Mouse (Mus musculus): ENCODE results near the gene Kcnt2.

Kcnt2 gene

DNA sequence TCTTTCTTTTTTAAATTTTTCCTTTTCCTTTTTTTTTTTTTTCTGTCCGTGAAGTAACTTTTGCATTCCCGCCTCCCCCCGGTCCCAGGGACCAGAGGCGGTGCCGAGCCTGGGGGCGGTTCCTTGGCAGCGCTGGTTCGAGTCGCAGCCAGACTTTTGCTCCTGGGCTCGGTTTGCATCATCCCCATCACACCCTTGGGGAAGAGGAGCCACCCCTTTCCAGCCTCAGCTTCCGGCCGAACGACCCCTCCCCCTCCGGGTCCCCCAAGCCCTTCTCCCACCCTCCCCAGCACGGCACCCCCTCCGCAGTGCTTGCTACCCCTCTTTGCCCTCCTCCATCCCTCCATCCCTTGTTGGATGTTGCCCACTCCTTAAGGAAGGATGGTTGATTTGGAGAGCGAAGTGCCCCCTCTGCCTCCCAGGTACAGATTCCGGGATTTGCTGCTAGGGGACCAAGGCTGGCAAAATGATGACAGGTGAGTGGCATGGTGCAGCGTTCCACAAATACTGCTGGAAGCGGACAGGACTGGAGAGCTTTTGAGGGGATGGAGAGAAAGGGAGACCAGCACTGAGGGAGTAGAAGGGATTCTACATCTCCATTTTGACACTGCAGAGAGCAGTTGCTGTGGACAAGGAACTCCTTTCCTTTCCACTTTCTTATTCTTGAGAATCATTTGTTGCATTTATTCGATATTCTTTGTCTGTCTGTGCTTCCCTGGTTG lies at the start of gene Kcnt2:
Gene Kcnt2 (plus strand): TSS at position 283 of the 722 bp plus-strand sequence.
- peak; percentile 33 to 66 for DNase-seq (ENCODE audit: low spot score in 2 of 2)

GRCm38 (mm10) chr1:140205329-140205728 lies 40.6 kb upstream of the Kcnt2 start:
- DNase-seq (ENCODE audit: low spot score in 2 of 2), result no peak

DNA sequence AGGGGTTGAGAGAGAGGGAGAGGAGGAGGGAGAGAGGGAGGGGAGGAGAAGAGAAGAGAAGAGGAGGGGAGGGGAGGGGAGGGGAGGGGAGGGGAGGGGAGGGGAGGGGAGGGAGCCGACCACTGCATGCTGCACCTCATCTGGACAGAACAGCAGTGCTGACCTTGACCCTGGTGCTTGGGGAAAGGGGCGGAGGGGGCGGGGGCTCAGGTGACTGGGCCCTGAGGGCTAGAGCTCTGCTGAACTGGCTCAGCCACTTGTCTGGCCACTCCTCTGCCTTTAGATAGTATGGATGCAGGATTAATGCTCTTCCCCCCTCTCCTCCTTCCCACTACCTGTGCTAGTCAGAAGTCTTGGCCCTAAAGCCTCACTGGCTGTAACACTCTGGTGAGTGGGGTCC lies 20.7 kb upstream of the Kcnt2 start:
- DNase-seq (ENCODE audit: low spot score in 2 of 2), result no peak

DNA sequence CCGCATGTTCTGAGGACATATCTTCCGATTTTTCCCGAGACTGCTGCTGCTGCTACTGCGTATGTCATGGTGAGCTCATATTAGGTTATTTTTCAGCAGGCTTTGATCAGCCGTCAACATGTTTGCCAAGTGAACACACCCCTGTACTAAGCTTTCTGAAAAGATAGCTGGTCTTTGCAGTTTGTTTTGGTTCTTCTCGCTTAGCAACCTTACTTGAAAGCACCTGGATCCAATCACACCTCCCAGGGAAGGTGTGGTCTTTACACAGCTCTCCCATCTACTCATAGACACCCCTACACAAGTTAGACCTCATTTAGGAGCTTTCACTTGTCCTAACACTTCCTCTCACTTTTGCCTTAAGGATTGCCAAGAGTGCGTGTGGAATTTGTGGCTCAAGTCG lies 19.3 kb upstream of the Kcnt2 start:
- no peak for DNase-seq (ENCODE audit: low spot score in 2 of 2)

GRCm38 (mm10) chr1:140245465-140245864 lies 493 bp upstream of the Kcnt2 start:
- DNase-seq (ENCODE audit: low spot score in 2 of 2), result peak; percentile 50 to 63

DNA sequence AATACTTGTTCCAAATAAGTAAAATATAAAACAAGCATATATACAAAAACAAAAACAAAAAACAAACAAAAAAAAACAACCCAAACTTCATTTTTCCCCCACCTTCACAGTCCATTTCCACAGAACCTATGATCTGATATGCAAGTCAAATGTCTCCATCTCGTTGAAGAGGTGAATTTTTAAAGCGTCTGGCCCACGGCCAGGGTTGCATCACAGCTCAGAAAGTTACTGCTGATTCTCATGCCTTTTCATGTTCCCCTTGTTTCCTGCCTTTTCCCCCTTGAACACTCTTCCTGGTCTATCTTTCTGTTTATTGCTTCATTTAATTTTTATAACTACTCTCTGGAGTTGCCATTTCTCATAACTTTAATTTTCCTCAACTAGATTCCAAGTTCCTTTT lies 18.7 kb downstream of the Kcnt2 start:
- no peak for DNase-seq (ENCODE audit: low spot score in 2 of 2)

DNA sequence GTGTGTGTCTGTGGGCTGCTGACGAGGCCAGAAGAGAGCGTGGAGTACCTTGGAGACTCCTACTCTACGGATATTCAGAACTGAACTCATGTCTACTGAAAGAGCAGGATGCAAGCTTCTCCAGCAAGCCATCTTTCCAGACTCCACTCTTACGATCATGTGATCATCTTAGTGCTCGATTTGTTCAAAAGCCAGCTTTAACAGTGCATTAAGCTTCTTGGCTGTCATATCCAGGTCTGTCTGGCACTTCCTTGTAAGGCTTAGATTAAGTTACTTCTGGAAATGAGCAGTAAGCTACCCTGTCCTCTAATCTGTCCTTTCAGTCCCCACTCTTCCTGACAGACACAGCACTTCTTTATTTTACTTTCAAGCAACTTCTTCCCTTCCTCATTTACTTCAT lies 20.1 kb downstream of the Kcnt2 start:
- no peak for DNase-seq (ENCODE audit: low spot score in 2 of 2)

DNA sequence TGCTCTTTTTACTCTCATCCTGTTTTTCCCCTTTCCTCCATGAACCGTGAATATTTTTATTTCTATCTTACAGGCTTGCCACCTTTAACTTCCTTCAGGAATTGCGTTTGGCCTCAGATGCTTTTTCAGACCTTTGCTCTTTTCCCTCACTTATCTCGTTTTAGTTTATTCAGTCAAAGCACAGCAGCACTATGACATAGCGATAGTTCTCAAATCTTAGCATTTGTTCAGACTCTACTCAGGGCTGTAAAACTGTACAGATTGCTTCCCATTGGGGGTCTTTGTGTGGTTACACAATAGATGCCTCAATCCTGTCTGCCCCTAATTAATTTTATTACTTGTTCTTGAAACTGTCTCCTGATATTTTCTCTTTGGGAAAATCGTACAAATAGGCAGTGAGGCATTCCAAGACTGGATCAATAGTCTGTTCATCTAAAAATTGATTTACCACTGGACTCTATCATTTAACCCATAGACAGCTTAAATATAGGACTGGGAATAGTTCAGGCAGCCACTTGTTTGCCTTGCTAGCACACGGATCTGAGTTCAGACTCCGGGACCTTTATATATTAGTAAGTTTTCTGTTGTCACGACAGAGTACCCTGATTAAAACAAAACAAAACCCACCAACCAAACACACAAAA lies 20.8 kb downstream of the Kcnt2 start:
- no peak for DNase-seq (ENCODE audit: low spot score in 2 of 2)

DNA sequence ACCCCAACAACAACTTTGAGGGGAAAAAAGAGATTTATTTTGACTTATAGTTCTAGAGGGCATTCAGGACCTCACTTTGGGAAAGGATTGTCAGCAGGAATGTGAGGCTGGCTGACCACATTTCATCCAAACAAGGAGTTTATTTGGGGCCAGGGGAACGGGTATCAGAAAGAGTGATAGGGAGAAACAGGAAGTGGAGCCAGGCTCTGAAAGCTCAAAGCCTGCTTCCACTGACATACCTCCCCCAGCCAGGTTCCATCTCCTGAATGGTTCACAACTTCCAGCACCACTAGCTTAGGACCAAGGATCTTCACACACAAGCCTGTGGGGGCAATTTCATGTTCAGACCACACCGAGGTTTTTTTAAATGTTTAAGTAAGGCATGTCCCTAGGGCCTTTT lies 21.3 kb downstream of the Kcnt2 start:
- DNase-seq (ENCODE audit: low spot score in 2 of 2), result no peak

DNA sequence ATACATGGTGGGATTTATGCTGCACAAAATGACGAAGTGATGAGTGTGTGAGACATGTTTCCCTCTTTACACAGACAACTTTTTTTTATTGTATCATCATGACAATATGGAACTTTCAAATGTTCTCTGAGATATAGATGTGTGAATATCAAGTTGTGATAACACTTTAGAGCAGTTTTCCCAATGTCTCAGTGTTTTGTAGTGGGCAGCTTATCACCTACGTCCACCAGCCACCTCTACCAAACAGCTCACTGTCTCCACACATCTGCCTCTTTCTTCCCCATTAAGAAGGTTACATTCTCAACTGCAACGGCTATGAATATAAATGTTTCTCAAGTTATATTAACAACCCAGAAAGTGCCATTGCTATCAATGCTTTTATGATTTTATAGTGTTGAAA lies 27.7 kb downstream of the Kcnt2 start:
- no peak for DNase-seq (ENCODE audit: low spot score in 2 of 2)

- DNase-seq (ENCODE audit: low spot score in 2 of 2), result no peak
Observed at GRCm38 (mm10) chr1:140275813-140276212, 29.9 kb downstream of the Kcnt2 start.

DNA sequence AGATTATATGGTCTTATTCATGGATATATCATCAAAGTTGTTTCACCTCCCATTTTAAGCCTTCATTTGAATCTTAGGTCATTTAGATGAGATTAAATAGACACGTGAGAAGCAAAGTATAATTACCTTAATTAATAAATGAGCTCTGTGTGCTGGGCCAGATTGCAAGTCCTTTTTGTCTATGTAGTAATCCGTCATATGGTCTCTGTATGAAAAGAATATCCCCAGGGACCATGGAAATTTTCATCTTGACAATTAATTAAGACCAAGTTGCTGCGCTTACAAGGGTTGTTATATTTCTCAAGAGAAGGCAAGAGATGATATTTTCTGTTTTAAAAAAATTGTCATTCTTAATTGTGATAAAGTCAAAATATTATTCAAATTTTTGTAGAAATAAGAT lies 47.2 kb downstream of the Kcnt2 start:
- DNase-seq (ENCODE audit: low spot score in 2 of 2), result no peak

DNA sequence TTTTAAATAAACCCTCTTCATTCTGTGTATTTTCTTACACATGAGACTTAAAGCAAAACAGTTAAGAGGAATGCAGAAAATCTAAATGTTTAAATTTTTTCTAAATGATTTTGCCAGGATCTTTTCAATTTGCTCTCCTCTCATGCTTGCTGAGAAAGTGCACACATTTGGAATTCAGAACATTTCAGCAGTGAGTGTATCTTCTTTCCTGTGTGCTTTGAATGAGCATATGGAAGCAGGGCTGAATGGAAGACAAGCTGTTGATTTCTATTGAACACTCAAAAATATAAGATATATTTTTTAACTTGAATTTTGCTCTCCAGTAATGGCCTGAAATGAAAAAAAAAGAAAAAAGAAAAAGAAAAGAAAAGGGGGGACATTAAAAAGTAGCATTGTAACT lies 49.5 kb downstream of the Kcnt2 start:
- DNase-seq (ENCODE audit: low spot score in 2 of 2), result no peak

GRCm38 (mm10) chr1:140304244-140304643 lies 58.3 kb downstream of the Kcnt2 start:
- DNase-seq (ENCODE audit: low spot score in 2 of 2), result no peak

DNA sequence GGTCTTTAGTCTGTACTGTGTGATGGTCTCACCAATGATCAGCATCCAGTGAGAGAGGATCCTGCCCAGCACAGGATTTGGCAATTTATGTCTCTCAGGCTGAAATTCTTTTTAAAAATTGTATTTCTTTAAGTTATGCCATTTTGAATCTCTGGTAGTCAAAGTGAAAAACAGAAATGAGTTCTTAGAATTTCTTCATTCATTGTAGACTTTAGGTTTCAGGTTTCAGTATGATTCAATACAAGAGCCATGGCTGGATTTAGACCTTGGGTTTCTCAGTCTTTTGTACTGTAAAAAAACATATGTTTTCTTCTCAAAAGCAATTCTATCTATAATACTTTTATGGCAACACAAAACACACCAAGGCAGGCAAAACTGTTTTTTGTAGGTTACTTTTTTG lies 59.4 kb downstream of the Kcnt2 start:
- no peak for DNase-seq (ENCODE audit: low spot score in 2 of 2)

DNA sequence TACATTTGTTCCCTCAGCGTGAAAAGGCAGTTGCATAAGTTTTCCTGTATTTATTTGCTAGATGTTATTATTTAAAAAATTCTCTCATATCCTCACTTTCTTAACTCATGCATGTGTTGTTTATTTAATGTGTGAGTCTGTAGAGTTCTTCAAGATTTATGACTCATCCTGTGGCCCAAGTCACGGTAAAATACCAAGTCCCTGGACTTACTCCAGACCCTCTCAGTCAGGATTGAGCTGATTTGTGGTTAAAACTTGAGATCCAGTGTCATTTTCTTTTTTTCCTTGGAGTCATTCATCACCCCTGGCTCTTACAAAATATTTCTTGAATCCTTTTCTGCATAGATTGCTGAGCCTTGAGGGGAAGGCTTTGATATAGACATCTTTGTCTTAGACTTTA lies 60.4 kb downstream of the Kcnt2 start:
- no peak for DNase-seq (ENCODE audit: low spot score in 2 of 2)

DNA sequence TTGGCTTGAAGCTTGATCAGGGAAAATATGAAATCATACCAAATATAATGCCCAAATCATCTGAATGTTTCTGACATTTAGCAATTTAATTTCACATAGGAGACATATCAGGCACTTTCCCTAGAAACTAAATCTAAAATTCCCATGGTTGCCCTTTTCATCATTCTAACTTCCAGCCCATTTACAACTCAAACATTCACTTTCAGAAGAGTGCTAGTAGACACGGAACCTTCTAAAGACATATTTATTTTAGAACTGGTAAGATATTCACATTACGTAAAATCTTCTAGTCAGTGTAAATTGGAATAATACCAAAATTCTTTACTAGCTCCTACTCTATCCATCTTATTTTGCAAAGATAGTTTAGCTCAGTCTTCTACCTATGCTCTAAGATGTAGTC lies 64.8 kb downstream of the Kcnt2 start:
- no peak for DNase-seq (ENCODE audit: low spot score in 2 of 2)

DNA sequence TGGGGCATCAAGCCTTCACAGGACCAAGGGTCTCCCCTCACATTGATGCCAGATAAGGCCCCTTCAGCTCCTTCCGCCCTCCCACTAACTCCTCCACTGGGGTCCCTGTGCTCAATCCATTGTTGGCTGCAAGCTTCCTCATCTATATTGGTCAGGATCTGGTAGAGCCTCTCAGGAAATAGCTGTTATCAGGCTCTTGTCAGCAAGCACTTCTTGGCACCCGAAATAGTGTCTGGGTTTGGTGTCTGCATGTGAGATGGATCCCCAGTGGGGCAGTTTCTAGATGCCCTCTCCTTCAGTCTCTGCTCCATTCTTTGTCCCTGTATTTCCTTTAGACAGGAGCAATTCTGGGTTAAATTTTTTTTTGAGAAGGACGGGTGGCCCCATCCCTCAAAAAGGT lies 79.1 kb downstream of the Kcnt2 start:
- no peak for DNase-seq (ENCODE audit: low spot score in 2 of 2)

DNA sequence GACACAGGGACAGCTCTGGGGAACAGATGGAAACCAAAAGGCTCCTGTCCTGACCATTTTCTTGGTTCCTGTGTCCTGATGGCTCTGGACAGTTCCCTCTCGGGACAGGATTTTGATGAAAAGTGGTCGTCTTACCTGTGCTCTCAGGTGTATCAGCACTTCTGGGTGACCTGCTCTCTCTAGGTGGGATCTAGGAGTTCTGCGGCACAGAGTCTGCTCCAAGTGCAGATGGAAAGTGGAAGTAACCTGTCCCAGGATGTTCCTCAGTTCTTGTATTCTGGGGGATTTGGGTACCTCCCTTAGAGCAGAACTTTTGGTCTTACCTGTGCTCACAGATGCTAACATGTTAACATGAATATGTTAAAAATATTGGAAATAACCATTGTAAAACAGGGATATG lies 80.8 kb downstream of the Kcnt2 start:
- no peak for DNase-seq (ENCODE audit: low spot score in 2 of 2)

DNA sequence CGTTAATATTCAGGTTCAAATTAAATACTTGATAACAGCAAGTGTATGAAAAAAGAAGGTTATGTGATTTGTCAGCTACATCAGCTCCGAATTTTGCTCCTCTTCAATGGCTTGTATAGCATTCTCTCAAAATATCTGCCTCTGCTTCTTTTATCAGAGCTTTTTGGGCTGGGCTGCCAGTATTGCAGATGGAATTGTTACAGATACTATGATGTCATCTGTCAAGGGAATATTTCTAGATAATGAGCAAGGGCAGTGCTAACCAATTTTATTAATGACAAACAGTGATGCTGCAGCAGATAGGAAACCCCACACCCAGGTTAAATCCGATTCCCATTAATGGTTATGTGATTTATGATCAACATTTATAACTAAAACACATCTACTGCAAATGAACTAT lies 87.7 kb downstream of the Kcnt2 start:
- DNase-seq (ENCODE audit: low spot score in 2 of 2), result no peak

DNA sequence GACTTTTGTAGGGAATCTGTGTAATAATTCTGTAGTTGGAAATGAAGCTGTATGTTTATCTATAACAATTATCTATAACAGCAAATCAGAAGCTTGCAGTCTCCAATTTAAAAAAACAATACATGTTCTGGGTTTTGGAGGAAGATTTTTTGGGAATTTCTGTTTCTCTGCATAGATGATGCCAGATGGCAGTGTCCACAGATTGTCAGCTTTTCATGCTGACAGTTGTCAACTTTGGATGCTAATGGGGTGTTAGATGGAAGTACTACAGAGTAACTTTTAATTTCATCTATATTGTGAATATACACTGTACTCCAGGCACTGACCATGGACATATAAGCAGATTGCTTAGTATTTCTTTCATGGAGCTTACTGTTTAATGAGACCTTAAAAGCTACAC lies 92.5 kb downstream of the Kcnt2 start:
- no peak for DNase-seq (ENCODE audit: low spot score in 2 of 2)

- DNase-seq (ENCODE audit: low spot score in 2 of 2), result no peak
Observed at GRCm38 (mm10) chr1:140339368-140339767, 93.4 kb downstream of the Kcnt2 start.

- DNase-seq (ENCODE audit: low spot score in 2 of 2), result no peak
Observed at GRCm38 (mm10) chr1:140364787-140365186, 118.8 kb downstream of the Kcnt2 start.

DNA sequence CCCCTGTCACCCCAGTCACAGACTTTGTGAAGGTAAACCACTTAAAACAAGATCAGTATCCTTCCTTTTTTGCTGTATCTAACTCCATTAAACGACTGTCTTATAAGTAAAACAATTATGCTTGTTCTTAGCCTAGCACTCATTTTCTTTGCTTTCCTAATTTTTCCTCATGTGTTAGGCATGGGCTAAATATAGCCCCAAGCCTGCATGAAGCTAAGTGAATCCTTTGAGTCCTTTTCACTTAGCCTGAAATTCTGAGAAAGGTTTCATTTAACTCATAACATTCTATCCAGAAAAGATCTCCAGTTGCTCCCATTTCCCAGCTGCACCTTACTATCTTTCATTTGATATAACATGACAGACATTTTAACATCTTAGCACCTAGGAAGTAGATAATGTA lies 127.6 kb downstream of the Kcnt2 start:
- no peak for DNase-seq (ENCODE audit: low spot score in 2 of 2)

Data from urinary bladder, postnatal 4 days (tissue).